Comparison of ENCODE assay signal across 9 mouse cellular contexts in the genomic region with DNA sequence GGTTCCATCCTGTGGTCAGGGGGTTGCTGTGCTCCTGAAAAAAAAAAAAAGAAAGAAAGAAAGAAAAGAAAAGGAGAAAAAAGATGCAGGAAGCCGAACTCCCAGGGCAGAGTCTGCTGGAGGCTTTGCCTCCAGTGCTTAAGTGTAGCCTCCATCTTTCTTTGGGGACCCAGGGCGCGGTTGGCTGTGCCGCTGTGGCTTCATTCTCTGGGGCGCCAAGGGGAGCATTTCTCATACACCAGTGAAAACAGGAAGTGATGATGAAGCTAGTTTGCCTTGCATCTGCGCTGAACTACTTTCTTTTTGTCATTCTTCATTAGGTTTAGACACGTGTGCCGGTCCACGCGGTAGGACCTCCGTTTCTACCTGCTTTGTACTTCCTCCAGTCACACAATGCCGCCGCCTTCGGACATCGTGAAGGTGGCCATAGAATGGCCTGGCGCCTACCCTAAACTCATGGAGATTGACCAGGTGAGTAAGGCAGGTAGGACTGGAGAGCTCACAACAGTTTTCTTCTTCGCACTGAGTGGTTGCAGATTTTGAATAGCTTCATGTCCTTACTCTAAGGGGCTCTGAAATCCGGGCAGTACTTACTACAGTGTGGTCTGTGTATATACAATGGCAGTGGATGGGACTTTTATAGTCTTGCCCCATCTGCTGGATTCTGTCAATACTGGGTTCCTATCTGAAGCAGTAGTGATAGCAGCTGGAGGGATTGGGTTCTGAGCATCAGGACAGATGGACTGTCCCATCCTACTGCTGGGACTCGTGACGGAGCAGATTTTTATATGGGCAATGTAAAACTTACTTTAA.
DNase-seq lines count a peak whose midpoint lies in the region; ATAC-seq and TF ChIP-seq lines count a peak whose summit lies in the region.
"Had no signal": no experiment of that assay in that cellular context is flagged by ENCODE, and none has a peak within 500 bp of the region (broad histone marks: within the 10 kb centered on the region; RNA-seq: fewer than 3 reads in every experiment).

No protein-coding gene starts in this region.

- ATAC-seq in intestine, postnatal 0 days: no peak

- TF ChIP-seq CTCF in testis, adult 2 months (IDR thresholded peaks at IDR 0.05; ENCODE audit: control insufficient read depth, insufficient read depth, insufficient replicate concordance, low read depth, low read length): no peak
- no peak; the same call in 1 of the 2 replicates for TF ChIP-seq CTCF in intestine, postnatal 0 days (IDR thresholded peaks at IDR 0.05; ENCODE audit: low read depth)
- no peak for TF ChIP-seq CTCF in cerebellum, adult 2 months (IDR thresholded peaks at IDR 0.05; ENCODE audit: borderline replicate concordance, insufficient read depth, low read depth, low read length)

- H3K9ac ChIP-seq in intestine, postnatal 0 days (ENCODE audit: low read depth, low read length): no peak overlapping the region

- no peaks in the 10 kb centered on the region for H3K27me3 ChIP-seq in testis, adult 2 months (ENCODE audit: control insufficient read depth, insufficient read depth, low read length)
- no peaks in the 10 kb centered on the region for H3K27me3 ChIP-seq in intestine, postnatal 0 days (replicated peaks; ENCODE audit: control insufficient read depth, insufficient read depth, low read length)
- peaks cover 27% of the 10 kb centered on the region for H3K27me3 ChIP-seq in megakaryocyte, embryonic 14.5 days (replicated peaks)
- H3K27me3 ChIP-seq in cerebellum, adult 2 months (ENCODE audit: control insufficient read depth, insufficient read depth, low read length): no peaks in the 10 kb centered on the region
- no peaks in the 10 kb centered on the region for H3K27me3 ChIP-seq in limb, embryonic 10.5 days (ENCODE audit: low read depth, poor library complexity, severe bottlenecking)

- 86% methylated on average over 20 of the region's 20 CpGs for WGBS in intestine, postnatal 0 days
- 95% methylated on average over 20 of the region's 20 CpGs for WGBS in cerebellum, adult 2 months
- WGBS in limb, embryonic 10.5 days: 94% methylated on average over 20 of the region's 20 CpGs

- H3K4me2 ChIP-seq in intestine, postnatal 0 days (replicated peaks; ENCODE audit: low read depth): peak overlapping the region; percentile 17; the same call in 1 of the 2 replicates

- DNase-seq in testis, postnatal 14 days (ENCODE audit: low spot score): no peak
- DNase-seq in frontal cortex, adult 2 months (ENCODE audit: extremely low spot score in 1 of 2, low spot score in 1 of 2): no peak
- no peak for DNase-seq in cerebellum, adult 2 months
- DNase-seq in ovary, postnatal 14 days (ENCODE audit: low spot score): no peak
- no peak for DNase-seq in limb, embryonic 10.5 days (ENCODE audit: low spot score)
- DNase-seq: cerebellum, adult 11-12 months had no signal

- peak overlapping the region; percentile 37 for H3K4me3 ChIP-seq in testis, adult 2 months (ENCODE audit: control insufficient read depth, low read depth, low read length)
- H3K4me3 ChIP-seq in intestine, postnatal 0 days (ENCODE audit: low read depth, low read length): no peak overlapping the region; the same call in 1 of the 2 replicates
- H3K4me3 ChIP-seq in megakaryocyte, embryonic 14.5 days (replicated peaks): peak overlapping the region; percentile 93
- no peak overlapping the region for H3K4me3 ChIP-seq in cerebellum, adult 2 months (replicated peaks; ENCODE audit: insufficient read depth, low read depth, low read length)
- no peak overlapping the region for H3K4me3 ChIP-seq in limb, embryonic 10.5 days

- H3K27ac ChIP-seq in testis, adult 2 months (ENCODE audit: control insufficient read depth, insufficient read depth, low read depth, low read length): no peak overlapping the region
- H3K27ac ChIP-seq in intestine, postnatal 0 days (ENCODE audit: low read depth, low read length): no peak overlapping the region
- no peak overlapping the region for H3K27ac ChIP-seq in cerebellum, adult 2 months (ENCODE audit: insufficient read depth, low read length)
- H3K27ac ChIP-seq in limb, embryonic 10.5 days: no peak overlapping the region

- TF ChIP-seq POLR2A in testis, adult 2 months (IDR thresholded peaks at IDR 0.05; ENCODE audit: control insufficient read depth, low read depth, low read length): no peak
- no peak for TF ChIP-seq POLR2A in cerebellum, adult 2 months (IDR thresholded peaks at IDR 0.05; ENCODE audit: borderline replicate concordance, insufficient read depth, low read length)

- no peaks in the 10 kb centered on the region for H3K9me3 ChIP-seq in intestine, postnatal 0 days (ENCODE audit: control insufficient read depth)
- H3K9me3 ChIP-seq in megakaryocyte, embryonic 14.5 days: peaks cover 3% of the 10 kb centered on the region
- no peaks in the 10 kb centered on the region for H3K9me3 ChIP-seq in limb, embryonic 10.5 days (replicated peaks)

- no peaks in the 10 kb centered on the region for H3K36me3 ChIP-seq in testis, adult 2 months (ENCODE audit: control insufficient read depth, insufficient read depth, low read length)
- 0 out of 2 replicates have a peak, but pooled peaks cover 3% of the 10 kb centered on the region for H3K36me3 ChIP-seq in intestine, postnatal 0 days (ENCODE audit: control insufficient read depth, insufficient read depth)
- H3K36me3 ChIP-seq in megakaryocyte, embryonic 14.5 days (replicated peaks; ENCODE audit: low read length): peaks cover 15% of the 10 kb centered on the region
- H3K36me3 ChIP-seq in limb, embryonic 10.5 days: no peaks in the 10 kb centered on the region

- H3K4me1 ChIP-seq in testis, adult 2 months (ENCODE audit: control insufficient read depth, insufficient read depth, low read length): peaks cover 4% of the 10 kb centered on the region
- peaks cover 12% of the 10 kb centered on the region; the same call in 1 of the 2 replicates for H3K4me1 ChIP-seq in intestine, postnatal 0 days (replicated peaks; ENCODE audit: control insufficient read depth, insufficient read depth, low read length)
- peaks cover 94% of the 10 kb centered on the region for H3K4me1 ChIP-seq in megakaryocyte, embryonic 14.5 days
- H3K4me1 ChIP-seq in cerebellum, adult 2 months (ENCODE audit: control insufficient read depth, insufficient read depth, low read length): peaks cover 16% of the 10 kb centered on the region
- H3K4me1 ChIP-seq in limb, embryonic 10.5 days: peaks cover 35% of the 10 kb centered on the region

Comparison
In these comparisons a context has a peak if more than half of its experiments do, and no peak if none do; other contexts are left out.
1. H3K4me3 ChIP-seq: peak in testis, adult 2 months (single experiment) and megakaryocyte, embryonic 14.5 days (single experiment); none in intestine, postnatal 0 days (single experiment), cerebellum, adult 2 months (single experiment) and limb, embryonic 10.5 days (single experiment).